Mouse (Mus musculus): ENCODE data around the gene Elmsan1.

Elmsan1 gene

GRCm38 (mm10) chr12:84153414-84153813, 65.3 kb downstream of the Elmsan1 start:
- in situ Hi-C loops (cut with MboI, MseI): no loop called here

GRCm38 (mm10) chr12:84152352-84153190, 66.1 kb downstream of the Elmsan1 start:
- in situ Hi-C loops (cut with MboI, MseI): no loop called here

GRCm38 (mm10) chr12:84151911-84152310, 66.8 kb downstream of the Elmsan1 start:
- in situ Hi-C loops (cut with MboI, MseI): no loop called here

- in situ Hi-C loops (cut with MboI, MseI): no loop called here
Observed at GRCm38 (mm10) chr12:84150976-84151375, 67.7 kb downstream of the Elmsan1 start.

- in situ Hi-C loops (cut with MboI, MseI): no loop called here
Observed at GRCm38 (mm10) chr12:84149971-84150370, 68.7 kb downstream of the Elmsan1 start.

- in situ Hi-C loops (cut with MboI, MseI): no loop called here
Observed at GRCm38 (mm10) chr12:84148622-84149012, 70.1 kb downstream of the Elmsan1 start.

- in situ Hi-C loops (cut with MboI, MseI): no loop called here
Observed at GRCm38 (mm10) chr12:84147954-84148621, 70.6 kb downstream of the Elmsan1 start, which contains the start of gene Pnma1. Pnma1 (minus strand) TSS chr12:84148489.

GRCm38 (mm10) chr12:84142281-84143050, 76.2 kb downstream of the Elmsan1 start:
- in situ Hi-C loops (cut with MboI, MseI): no loop called here

GRCm38 (mm10) chr12:84141271-84141670, 77.4 kb downstream of the Elmsan1 start:
- in situ Hi-C loops (cut with MboI, MseI): no loop called here

GRCm38 (mm10) chr12:84140135-84140534, 78.5 kb downstream of the Elmsan1 start:
- in situ Hi-C loops (cut with MboI, MseI): no loop called here

GRCm38 (mm10) chr12:84137131-84137530, 81.5 kb downstream of the Elmsan1 start:
- in situ Hi-C loops (cut with MboI, MseI): no loop called here

- in situ Hi-C loops (cut with MboI, MseI): no loop called here
Observed at GRCm38 (mm10) chr12:84132265-84132664, 86.4 kb downstream of the Elmsan1 start.

- in situ Hi-C loops (cut with MboI, MseI): no loop called here
Observed at GRCm38 (mm10) chr12:84129931-84130330, 88.8 kb downstream of the Elmsan1 start.

- in situ Hi-C loops (cut with MboI, MseI): no loop called here
Observed at GRCm38 (mm10) chr12:84128576-84128975, 90.1 kb downstream of the Elmsan1 start.

GRCm38 (mm10) chr12:84126899-84127298, 91.8 kb downstream of the Elmsan1 start:
- in situ Hi-C loops (cut with MboI, MseI): no loop called here

- in situ Hi-C loops (cut with MboI, MseI): no loop called here
Observed at GRCm38 (mm10) chr12:84125892-84126291, 92.8 kb downstream of the Elmsan1 start.

- in situ Hi-C loops (cut with MboI, MseI): no loop called here
Observed at GRCm38 (mm10) chr12:84119584-84119983, 99.1 kb downstream of the Elmsan1 start.

- in situ Hi-C loops (cut with MboI, MseI): no loop called here
Observed at GRCm38 (mm10) chr12:84114153-84114994, 104.3 kb downstream of the Elmsan1 start, which contains the start of gene Dnal1. Dnal1 (plus strand) TSS chr12:84114366.

- in situ Hi-C loops (cut with MboI, MseI): no loop called here
Observed at GRCm38 (mm10) chr12:84113676-84114075, 105.0 kb downstream of the Elmsan1 start.

- in situ Hi-C loops (cut with MboI, MseI): no loop called here
Observed at GRCm38 (mm10) chr12:84110814-84111213, 107.9 kb downstream of the Elmsan1 start.

GRCm38 (mm10) chr12:84109924-84110323, 108.8 kb downstream of the Elmsan1 start:
- in situ Hi-C loops (cut with MboI, MseI): no loop called here
